Mouse (Mus musculus) embryo, embryonic 11 days (tissue): ENCODE measurements at regions not wholly inside any gene's neighbourhood (a gene's known extent, or its start where the extent isn't known, plus 50 kb on each side); places are given as distances from the start of the nearest gene placed in this dataset.

Experiments used
- DNase-seq: peaks from one replicate; pipeline ENCODE4 v3.0.0-alpha.2; 2015

- no peak for DNase-seq
Observed at GRCm38 (mm10) chr12:14415543-14416181, 263.8 kb upstream of the Fam84a start.

DNA sequence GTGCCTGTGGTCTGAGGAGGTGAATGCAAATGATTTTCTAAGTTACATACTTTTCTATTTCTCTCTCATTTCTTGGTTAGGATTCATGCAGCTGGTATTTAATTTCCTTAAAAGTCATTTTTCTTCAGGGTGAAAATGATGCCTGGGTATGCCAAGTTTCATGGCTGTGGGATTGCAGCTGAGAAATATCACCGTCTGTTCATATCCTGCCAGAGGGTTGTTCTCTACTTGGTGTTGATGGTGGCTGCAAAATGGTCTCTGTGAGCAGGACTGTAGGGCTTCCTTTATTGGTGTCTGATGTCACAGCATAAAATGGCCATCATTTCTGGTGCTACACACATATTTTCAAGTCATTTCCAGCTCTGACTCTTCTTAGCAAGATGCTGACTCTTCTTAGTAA is 259.2 kb upstream of the Fam84a start:
- no peak for DNase-seq

DNA sequence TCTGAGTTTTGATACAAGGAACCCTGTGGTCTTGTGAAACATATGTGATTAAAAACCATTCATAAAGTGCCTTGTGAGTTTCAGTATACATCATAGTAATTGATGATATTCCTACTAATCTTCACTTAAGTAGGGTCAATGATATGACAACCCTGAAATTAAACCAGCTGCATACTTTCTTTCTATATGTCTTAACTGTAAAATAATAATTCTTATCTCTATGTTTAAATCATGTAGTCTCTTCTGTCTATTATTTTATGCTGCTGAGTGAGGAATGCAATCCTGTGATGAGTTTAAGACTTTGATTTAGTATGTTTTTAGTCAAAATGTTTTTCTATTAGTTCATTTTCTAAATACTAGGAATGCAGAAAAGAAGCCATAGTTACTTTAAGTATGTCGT is 253.9 kb upstream of the Fam84a start:
- no peak for DNase-seq

DNA sequence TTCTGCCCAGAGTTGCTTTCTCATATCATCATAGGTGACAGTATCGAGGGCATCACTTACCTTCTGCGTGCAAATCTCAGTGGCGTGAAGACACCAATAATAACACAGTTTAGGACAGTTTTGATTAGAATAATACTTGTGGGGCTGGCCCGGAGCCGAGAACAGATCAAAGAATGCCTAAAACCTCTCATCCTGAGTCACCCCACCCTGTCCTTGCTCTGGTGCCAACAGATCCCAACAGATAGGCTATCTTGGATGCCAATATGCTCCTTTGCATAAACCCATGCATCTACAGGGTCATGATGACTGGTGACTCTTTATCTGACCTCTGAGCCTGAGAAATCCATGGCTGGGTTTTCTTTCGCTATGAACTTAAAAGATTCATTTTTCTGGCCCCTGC is 224.4 kb upstream of the Fam84a start:
- no peak for DNase-seq

DNA sequence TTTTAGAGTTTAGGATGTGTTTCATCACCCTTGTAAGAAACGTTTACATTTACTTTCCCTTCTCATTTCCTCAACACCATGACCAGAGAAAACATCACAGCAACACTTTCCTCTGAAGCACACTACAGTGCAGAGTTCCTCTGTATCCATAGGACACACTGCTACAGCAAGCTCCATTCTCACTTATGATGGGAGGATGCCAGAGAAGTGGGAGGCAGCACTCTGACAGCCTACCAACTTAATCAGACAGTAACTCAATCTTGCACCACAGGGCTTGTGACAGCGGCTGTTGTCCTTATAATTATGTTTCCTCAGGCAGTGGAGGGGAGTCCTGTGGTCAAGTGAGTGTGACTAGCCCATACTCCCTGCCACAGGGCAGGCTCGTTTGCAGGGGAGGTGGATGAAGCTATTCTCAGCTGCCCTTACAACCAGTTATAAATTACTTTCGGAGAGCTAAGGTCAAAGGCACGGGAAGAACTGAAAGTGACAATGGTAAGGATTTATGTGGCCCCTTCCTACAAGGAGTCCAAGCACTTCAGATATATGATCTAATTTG is 186.5 kb upstream of the Fam84a start:
- DNase-seq, result peak; percentile 9

DNA sequence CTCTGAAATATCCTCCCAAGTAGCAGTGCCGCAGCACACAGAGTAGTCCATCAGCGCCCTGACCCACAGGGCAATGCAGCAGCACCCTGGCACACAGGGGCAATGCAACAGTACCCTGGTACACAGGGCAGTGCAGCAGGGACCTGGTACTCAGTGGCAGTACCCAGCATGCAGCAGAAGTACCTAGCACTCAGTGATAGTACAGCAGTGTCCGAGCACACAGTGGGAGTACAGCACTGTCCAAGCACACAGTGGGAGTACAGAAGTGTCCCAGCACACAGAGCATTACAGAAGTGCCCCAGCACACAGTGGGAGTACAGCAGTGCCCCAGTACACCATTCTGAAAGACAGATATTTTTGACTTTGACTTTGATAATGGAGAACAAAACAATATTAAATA is 186.0 kb upstream of the Fam84a start:
- DNase-seq, result no peak

DNA sequence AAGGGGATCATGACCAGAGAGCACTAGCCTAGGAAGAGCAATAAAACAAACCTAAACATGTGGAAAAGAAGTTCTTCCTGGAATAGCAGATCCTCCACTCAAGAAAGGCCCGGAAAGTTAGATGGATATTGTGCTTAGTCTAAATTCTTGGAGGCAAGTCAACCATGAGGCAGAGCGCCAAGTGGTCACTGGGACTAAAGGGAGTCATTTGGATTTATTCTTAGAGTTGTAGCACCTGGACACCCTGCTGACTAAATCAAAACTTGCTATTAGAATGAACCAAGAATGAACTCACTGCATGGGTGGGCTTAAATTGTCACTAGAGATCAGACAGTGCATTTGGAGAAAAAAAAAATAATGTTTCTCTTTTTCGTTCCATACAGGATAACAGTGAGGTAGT is 166.8 kb upstream of the Fam84a start:
- DNase-seq, result no peak

DNA sequence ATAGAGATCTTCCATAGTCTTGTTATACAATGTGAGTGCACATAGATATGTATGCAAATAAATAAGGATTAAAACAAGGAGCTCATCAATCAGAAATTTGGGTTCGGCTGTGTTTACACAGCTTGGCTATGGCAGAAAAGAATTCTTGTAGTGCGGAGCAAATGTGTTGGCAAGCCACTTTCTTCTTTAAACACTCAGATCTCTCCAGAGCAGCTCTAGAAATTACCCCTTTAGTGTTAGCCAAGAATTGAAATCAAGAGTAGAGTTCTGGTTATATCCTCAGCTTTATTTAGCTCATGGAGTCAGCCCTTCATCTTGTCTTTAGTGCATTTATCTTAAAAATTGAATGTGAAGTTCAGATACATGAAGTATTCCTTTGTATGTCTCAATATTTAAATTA is 164.5 kb upstream of the Fam84a start:
- DNase-seq, result no peak

DNA sequence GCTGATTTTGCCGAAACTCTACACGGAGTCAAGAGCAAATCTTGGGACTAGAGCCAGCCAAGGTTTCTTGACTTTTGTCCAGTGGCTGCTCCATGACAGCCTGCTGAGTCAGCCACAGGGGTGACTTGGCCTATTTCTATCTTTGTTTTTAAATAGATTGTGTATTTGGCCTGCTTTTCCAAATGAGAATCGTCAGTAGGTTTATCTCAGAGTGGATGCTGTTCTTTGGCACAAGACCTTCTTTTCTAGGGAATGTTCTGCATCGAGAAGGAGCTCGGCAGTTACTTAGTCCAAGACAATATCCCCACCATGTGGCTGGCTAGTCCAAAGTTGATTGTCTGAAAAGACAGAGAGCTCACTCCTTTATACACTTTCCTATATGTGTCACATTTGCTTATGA is 163.9 kb upstream of the Fam84a start:
- DNase-seq, result peak; percentile 13

DNA sequence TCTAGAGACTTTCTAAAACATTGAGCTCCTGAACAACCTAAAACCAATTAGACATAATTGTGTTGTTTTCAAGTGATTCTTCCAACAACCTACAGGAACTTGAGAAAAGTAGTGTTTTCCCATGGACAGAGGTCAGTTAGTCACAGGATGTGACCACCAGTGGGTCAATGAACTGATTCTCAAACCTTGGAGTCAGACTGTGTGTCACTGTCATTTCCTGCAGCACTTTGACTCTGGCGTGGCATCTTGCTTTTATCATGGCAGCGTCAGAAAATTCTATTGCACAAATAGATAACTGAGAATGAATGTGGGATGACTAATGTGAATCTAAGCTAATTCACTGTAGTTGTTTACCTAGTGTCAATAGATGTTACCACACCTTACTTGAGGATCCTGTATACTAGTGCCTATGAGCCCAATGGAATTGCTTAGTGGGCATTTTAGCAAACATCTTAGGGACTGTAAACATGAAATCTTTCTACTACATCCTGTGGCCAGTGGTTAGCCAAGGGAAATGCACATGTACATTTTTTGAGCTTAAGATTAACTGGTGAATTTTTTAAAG is 150.6 kb upstream of the Fam84a start:
- no peak for DNase-seq

- peak; percentile 18 for DNase-seq
Observed at GRCm38 (mm10) chr12:14301676-14302365, 150.0 kb upstream of the Fam84a start.

- DNase-seq, result no peak
Observed at GRCm38 (mm10) chr12:14292083-14292482, 140.2 kb upstream of the Fam84a start.

GRCm38 (mm10) chr12:14287657-14288056 is 135.8 kb upstream of the Fam84a start:
- DNase-seq, result no peak

DNA sequence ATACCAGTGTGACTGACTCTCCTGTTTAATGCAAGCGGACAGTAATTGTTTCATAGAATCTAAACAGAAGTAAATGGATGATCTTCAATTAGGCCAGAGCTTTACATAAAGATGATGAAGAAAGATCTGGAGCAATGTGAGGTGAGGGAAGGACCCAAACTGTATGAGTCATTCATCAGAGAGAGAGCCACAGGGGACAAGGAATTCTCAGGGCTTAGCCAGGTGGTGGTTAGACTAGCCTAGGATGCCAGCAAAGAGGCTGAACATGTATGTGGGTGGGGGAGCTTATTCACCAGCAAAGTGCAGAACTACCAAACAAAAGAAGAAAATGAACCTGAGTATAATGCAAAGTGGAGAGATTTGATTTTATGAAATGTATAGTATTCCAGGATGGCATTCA is 134.8 kb upstream of the Fam84a start:
- no peak for DNase-seq

GRCm38 (mm10) chr12:14285870-14286535 is 134.1 kb upstream of the Fam84a start:
- DNase-seq, result no peak

GRCm38 (mm10) chr12:14283106-14283692 is 131.3 kb upstream of the Fam84a start:
- no peak for DNase-seq

- no peak for DNase-seq
Observed at GRCm38 (mm10) chr12:14275265-14275664, 123.4 kb upstream of the Fam84a start.

DNA sequence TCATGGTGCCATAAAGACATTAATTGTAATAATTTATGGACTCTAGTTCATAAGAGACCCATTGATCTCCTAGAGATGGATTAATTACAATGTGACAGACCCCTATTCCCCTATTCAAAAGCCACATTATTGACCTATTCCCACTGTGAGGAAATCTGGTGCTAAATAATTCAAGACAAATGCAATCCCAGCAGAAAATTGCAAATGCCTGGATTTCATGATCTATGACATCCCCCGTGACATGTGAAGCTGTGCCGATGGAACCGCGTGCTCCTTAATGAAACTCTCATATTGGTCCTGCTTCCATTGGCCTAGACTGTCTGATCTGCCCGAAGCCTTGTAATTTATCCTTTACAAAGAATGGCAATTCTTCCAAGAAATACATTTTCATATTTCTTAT is 122.9 kb upstream of the Fam84a start:
- DNase-seq, result peak; percentile 17

DNA sequence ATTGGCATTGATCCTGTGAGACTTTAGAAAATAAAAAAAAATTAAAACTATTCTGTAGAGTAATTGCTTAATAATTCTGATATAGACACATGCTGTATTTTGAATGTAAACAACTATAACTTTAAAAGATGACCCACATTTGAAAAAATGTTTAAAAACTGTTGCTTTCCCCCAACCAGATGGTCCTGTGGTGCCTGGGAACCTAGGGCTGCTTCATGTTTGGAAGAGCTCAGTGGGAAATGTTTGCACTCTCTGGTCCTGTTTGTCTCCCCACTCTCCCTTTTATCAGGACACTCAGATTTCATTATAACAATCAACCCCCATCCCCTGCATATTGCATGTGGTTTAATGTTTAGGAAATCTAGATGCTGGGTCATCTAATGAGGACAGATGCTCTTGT is 119.4 kb upstream of the Fam84a start:
- DNase-seq, result peak; percentile 3

- no peak for DNase-seq
Observed at GRCm38 (mm10) chr12:14261102-14261501, 109.2 kb upstream of the Fam84a start.

GRCm38 (mm10) chr12:14260288-14260687 is 108.4 kb upstream of the Fam84a start:
- no peak for DNase-seq

DNA sequence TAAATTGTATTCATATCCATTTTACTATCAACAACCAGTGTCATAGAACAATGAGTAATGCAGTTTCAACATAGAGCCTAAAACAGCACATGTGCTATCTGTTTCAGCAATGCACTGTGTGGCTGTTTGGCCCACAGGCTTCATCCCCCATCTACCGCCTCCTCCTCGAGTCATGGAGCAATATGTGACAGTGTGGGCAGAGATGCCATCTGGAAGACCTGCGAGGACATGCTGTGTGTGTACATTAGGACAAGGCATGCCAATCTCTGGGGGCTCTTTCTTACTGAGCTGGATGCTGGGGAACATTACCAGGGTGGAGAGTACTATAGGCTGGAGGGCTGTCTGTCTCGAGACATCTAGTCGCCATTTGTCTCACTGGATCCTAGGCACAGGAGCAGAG is 101.5 kb upstream of the Fam84a start:
- DNase-seq, result no peak

- DNase-seq, result no peak
Observed at GRCm38 (mm10) chr12:14250124-14250523, 98.3 kb upstream of the Fam84a start.
